Mouse (Mus musculus) gastrocnemius, postnatal 4 days (tissue): ENCODE data around the gene Nceh1. TPM values are rescaled to one million over a fixed set of nuclear protein-coding genes. Genes with fewer than 3 reads are reported as not detected.

Experiments
- DNase-seq, 2 experiments: peaks; one replicate each; pipeline ENCODE4 v3.0.0; 2021 to 2022; ENCODE audit warnings: low spot score in 2 of 2, mixed read lengths in 2 of 2
- total RNA-seq, 2 experiments: library from RNA; stranded (reverse); gene quantifications; 2 replicates each; pipeline ENCODE4 v1.2.3; 2021

Nceh1 gene
- total RNA-seq, 2 experiments from 2014 or later: 10.1 to 11.0 TPM

GRCm38 (mm10) chr3:27189320-27190261 is 6.8 kb downstream of the Nceh1 start:
- DNase-seq: peak in 1 of 2 experiments; percentile 40

DNA sequence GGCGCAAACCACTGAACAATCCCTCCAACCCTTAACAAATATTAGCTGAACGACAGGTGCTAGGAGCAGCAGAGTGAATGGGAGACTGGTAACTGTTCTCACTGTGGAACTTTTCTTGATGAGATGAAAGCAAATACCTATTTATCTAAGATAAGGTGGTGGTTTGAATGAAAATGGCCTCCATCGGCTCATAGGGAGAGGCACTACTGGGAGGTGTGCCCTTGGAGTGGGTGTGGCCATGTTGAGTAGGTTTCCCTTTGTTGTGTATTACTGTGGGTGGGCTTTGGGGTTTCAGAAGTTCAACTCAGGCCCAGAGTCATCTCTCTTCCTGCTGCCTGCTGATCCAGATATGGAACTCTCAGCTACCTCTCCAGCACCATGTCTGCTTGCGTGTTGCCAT is 8.1 kb downstream of the Nceh1 start:
- no peak for DNase-seq

GRCm38 (mm10) chr3:27191856-27192255 is 9.1 kb downstream of the Nceh1 start:
- DNase-seq: no peak

- no peak for DNase-seq
Measured at GRCm38 (mm10) chr3:27193844-27194317, 11.1 kb downstream of the Nceh1 start.

DNA sequence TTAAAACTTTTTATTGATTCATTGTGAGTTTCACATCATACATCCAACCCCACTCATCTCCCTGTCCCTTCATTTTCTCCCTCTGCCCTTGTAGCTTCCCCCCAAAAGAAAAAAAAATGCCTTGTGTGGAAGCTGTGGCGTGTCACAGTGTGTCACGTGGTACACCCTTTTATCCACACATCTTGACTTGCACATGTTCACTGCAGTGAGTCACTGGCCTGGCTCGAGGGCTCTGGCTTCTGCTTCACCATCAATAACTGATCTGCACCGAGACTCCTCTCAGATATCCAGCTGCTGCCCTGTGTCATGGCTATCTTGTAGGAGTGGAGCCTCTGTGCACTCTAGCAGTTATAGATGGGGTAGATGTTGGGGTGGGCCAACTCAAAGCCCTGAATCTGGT is 12.4 kb downstream of the Nceh1 start:
- no peak for DNase-seq

DNA sequence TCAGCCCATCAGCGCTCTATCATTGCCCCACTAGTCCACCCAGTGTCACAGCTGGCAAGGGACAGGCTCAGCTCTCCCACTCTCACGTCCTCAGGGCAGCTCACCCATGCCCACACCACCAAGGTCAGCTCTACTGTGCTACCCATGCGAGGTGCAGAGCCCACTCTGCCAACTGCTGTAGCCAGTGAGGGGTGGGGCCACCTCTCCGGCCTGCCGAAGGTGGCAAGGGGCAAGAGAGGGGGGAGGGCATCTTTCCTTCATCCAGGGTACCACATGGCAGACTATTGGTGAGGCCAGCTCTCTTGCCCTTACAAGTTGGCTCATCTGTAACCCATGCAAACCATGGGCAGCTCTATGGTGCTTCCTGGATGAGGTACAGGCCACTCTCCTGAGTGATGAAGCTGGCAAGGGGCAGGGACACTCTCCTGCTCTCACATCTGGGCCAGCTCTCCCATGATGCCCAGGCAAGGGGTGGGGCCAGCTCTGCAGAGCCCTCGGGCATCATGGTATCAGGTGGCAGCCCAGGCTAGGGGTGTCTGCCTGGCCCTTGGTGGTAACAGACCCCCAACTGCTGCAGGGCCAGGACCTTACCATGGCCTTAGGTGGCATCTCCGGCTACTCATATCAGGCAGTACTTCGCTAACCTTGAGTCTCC is 12.9 kb downstream of the Nceh1 start:
- no peak for DNase-seq

GRCm38 (mm10) chr3:27196529-27196928 is 13.8 kb downstream of the Nceh1 start:
- no peak for DNase-seq

DNA sequence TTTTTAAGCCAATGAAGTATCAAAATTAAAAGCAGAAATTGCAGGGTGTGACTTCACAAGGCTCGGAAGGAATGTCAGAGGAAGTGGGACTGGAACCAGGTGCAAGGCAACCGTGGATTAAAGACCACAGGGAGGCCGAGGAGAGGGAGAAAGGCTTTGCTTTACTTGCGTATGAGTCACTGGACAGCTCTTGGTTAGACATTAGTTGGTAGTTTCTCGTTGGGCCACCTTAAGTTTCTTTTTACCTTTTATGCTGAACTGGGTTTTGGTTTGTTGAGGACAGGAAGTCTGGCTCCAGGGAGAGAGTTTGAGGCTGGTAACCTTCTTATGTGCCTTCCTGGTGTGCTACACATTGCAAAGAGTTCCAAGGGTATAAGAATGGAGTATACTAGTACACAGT is 15.1 kb downstream of the Nceh1 start:
- no peak for DNase-seq

DNA sequence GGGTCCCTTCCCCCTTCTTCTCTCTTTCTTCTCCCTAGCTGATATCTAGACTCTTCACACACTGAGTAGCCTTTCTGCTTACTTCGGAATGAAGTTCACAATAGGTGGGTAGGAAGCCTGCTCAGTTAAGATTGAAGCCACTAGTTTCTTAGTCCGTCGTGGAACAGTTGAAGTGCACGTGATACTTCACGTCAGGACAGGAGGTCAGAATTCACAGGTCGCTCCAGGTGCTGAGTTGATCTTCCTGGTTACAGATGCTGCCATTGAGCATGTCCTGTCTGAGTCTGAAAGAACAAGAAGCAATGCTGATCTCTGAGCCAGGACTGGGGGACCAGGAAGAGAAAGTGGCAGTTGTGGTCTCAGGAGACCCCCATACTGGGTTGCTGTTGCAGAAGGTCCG is 16.4 kb downstream of the Nceh1 start:
- DNase-seq: no peak

DNA sequence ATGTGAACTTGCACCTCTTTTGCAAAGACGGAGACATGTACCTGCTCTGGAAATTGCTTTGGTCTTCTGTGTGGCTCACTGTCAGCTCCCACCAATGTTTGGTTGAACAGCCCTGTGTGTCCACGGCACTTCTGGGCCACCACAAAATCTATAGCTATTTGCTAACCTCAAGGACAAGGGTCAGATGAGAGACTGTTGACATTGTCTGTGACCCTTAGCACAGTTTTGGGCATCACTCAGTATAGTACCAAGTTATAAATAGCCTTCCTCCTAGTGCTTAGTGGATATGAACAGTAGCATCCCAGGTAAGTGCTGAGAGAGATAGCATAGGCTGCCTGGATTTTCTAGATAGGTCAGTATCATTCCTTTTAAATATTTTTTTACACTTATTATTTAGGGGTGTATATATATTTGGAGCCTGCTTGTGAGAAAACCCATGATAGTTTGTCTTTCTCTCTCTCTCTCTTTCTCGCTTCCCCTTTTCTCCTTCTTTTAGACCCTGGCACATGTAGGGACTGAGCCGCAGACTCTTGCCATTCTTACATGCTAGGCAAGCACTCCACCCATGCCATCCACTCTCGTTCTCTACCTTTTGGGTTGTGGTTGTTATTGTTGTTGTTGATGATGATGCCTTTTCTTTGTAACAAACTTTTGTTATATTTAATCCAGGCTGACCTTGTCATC is 19.1 kb downstream of the Nceh1 start:
- no peak for DNase-seq

- no peak for DNase-seq
Measured at GRCm38 (mm10) chr3:27205068-27205467, 22.3 kb downstream of the Nceh1 start.

DNA sequence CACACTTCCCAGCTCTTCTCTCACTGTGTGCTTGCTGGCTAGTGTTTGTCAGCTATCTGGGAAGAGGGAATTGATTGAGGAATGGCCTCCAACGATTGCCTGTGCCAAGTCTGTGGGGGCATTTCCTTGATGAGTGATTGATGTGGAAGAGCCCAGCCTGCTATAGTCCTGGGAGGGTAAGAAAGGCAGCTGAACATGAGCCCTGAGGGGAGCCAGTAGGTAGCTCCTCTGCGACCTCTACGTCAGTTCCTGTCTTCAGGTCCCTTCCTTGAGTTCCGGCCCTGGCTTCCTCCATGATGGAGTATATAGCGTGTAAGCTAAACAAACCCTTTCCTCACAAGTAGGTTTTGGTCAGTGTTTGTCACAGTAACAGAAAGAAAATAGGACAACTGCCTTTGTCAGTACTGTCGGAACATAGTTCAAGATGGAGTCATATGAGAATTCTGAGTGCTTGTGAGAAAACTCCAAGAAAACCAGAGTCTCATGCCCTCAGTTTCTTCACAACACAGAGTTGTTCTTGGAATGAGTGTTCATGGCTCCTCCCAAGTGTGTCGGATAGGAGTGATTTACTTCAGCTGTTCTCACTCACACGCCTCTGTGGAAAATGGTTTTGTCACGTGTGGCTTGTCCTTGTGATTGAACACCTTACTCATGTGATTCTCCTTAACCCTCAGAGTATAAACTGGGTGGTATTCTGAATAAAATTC is 22.9 kb downstream of the Nceh1 start:
- DNase-seq: no peak

GRCm38 (mm10) chr3:27206221-27206560 is 23.4 kb downstream of the Nceh1 start:
- no peak for DNase-seq

- no peak for DNase-seq
Measured at GRCm38 (mm10) chr3:27206577-27206976, 23.8 kb downstream of the Nceh1 start.

DNA sequence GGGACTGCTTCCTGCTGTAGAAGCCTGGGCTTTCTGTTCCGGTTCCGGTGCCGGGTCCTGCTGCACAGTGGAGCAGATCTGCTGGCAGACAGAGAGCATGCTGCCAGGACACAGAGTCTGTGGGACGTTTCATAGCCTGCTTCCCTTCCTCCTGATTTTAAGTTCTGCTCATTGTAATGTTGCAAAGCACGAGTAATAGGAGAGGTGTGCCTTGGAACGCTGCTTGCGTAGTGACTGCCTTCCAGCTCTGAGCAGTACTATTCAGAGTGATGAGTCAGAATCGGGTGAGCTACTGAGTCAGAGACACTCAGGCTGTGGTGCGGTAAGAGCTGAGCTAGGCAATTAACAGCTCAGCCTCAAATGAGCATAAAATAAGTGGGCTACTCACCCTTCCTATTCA is 26.9 kb downstream of the Nceh1 start:
- no peak for DNase-seq

DNA sequence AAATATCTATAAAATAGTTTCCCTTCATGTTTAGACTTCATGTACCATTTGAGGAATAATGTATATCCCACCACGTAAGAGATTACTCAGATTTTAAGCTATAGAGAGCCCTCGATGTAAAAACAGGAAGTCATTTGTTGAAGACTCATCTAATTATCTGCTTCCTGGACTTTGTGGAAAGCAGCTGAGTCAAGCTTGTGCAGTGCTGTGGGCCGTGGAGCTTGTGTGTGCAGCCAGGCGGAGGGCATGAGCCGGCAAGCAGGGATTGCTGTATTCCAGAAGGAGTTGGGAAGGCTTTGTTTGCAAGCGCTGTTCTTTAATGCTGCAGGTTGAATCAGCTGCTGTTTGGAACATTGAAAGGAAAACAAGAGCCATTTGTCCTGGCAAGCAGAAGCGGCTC is 27.5 kb downstream of the Nceh1 start:
- DNase-seq: no peak

- DNase-seq: no peak
Measured at GRCm38 (mm10) chr3:27214016-27214816, 31.5 kb downstream of the Nceh1 start.

DNA sequence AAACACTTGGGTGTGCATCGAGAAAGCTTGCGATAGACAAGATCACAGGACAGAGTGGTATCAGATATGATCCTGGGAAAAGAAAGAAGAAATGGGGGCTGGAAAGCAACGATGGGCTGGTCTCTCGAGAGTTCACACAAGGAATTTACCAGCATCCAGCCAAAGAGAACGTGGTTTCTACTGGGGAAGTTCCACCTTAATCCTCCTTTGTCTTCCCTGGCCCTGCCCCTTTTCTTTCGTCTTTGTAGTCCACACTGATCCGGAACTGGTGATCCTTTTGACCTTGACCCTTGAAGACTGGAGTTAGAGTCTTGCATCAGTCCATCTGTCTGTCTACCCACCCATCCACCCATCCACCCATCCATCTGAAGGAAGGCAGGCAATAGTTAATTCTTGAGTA is 34.6 kb downstream of the Nceh1 start:
- no peak for DNase-seq

DNA sequence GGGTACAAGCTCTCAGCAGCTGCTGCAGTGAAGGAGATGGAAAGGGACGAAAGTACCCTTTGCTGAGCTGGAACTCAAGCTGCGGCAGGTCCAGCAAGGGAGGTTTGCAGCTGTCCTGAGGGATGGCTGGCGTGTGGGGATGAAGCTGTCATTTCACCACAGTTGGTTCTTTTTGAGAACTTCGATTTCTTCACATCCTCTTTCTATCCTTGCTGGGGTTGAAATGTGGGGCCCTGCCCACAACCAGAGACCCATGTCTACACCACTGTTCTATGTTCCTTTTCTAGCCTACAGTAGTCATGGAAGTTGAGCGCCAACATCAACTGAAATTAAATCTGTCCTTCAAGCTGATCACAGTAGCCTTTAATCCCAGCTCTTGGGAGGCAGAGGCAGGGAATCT is 35.8 kb downstream of the Nceh1 start:
- no peak for DNase-seq

GRCm38 (mm10) chr3:27222052-27222451 is 39.3 kb downstream of the Nceh1 start:
- DNase-seq: no peak
